Mouse (Mus musculus): ENCODE data around the gene Tmem258. TPM values are rescaled to one million over a fixed set of nuclear protein-coding genes. Genes with fewer than 3 reads are reported as not detected.

The Tmem258 gene
- total and polyA plus RNA-seq, 3 experiments, result 337 to 354 TPM; not detected in 1

- Histone ChIP-seq H3K27ac (ENCODE audit: control insufficient read depth, low read depth, low read length) (no peak overlapping the region), H3K9ac (ENCODE audit: control insufficient read depth, low read depth, low read length, poor library complexity, severe bottlenecking) (no peak overlapping the region), H3K4me3 (ENCODE audit: control insufficient read depth in 1 of 2, insufficient read depth in 1 of 2, low read depth in 2 of 2, low read length in 2 of 2) (no peak overlapping the region), H3K4me1 (ENCODE audit: control insufficient read depth in 1 of 2, insufficient read depth in 2 of 2, low read length in 2 of 2) (peaks cover 0 to 14% of the 10 kb centered on the region in 2 experiments; a peak in 2 of 4 replicates), H3K27me3 (ENCODE audit: control insufficient read depth in 1 of 2, insufficient read depth in 2 of 2, low read length in 2 of 2) (no peaks in the 10 kb centered on the region), H3K79me2 (ENCODE audit: control insufficient read depth, insufficient read depth, low read length, poor library complexity) (peaks cover 4% of the 10 kb centered on the region), H3K9me3 (replicated peaks; ENCODE audit: insufficient read depth, low read length) (no peaks in the 10 kb centered on the region), H3K36me3 (ENCODE audit: control insufficient read depth in 1 of 2, insufficient read depth in 2 of 2, low read length in 2 of 2) (peaks cover 4 to 6% of the 10 kb centered on the region in 2 experiments; a peak in 3 of 4 replicates)
- DNase-seq (ENCODE audit: low read depth, low spot score), result no peak
- TF ChIP-seq GABPA (IDR thresholded peaks at IDR 0.05; ENCODE audit: low read depth, low read length), result no peak
- no peak for TF ChIP-seq NRF1 (IDR thresholded peaks at IDR 0.05; ENCODE audit: insufficient read depth, low read depth, low read length, poor library complexity, severe bottlenecking)
- TF ChIP-seq MXI1 (IDR thresholded peaks at IDR 0.05; ENCODE audit: low read depth, low read length), result no peak
- no peak for TF ChIP-seq NELFE (IDR thresholded peaks at IDR 0.05; ENCODE audit: low read depth, low read length)
- no peak for TF ChIP-seq MYB (IDR thresholded peaks at IDR 0.05; ENCODE audit: low read depth, low read length)
- no peak for TF ChIP-seq ELF1 (IDR thresholded peaks at IDR 0.05; ENCODE audit: low read depth, low read length)
- TF ChIP-seq TAL1 (IDR thresholded peaks at IDR 0.05; ENCODE audit: low read length), result no peak
- no peak for TF ChIP-seq MAFK (IDR thresholded peaks at IDR 0.05; ENCODE audit: borderline replicate concordance, low read depth, low read length)
- TF ChIP-seq POLR2AphosphoS2 (IDR thresholded peaks at IDR 0.05; ENCODE audit: low read length), result no peak
- TF ChIP-seq CHD2 (IDR thresholded peaks at IDR 0.05; ENCODE audit: low read length), result no peak
- TF ChIP-seq HCFC1 (IDR thresholded peaks at IDR 0.05; ENCODE audit: low read depth, low read length), result no peak
- no peak for TF ChIP-seq TBP (IDR thresholded peaks at IDR 0.05; ENCODE audit: low read depth, low read length)
- TF ChIP-seq ETS1 (IDR thresholded peaks at IDR 0.05; ENCODE audit: low read depth, low read length), result no peak
- no peak for TF ChIP-seq MEF2A (IDR thresholded peaks at IDR 0.05; ENCODE audit: extremely low read depth, insufficient replicate concordance, low read depth, low read length, poor library complexity, severe bottlenecking)
- TF ChIP-seq RAD21 (IDR thresholded peaks at IDR 0.05; ENCODE audit: low read depth, low read length), result no peak
- TF ChIP-seq EP300 (IDR thresholded peaks at IDR 0.05; ENCODE audit: low read depth in 1 of 2, low read length in 2 of 2), result no peak
- TF ChIP-seq KAT2A (conservative IDR thresholded peaks at IDR 0.05; ENCODE audit: low read depth, low read length), result no peak
- TF ChIP-seq MYC (IDR thresholded peaks at IDR 0.05; ENCODE audit: low read depth, low read length), result no peak
These were observed 14.8 kb upstream of the Tmem258 start for GRCm38 (mm10) chr19:10189022-10189421.

- Histone ChIP-seq H3K36me3 (ENCODE audit: control insufficient read depth in 1 of 2, insufficient read depth in 2 of 2, low read length in 2 of 2) (peaks cover 4% of the 10 kb centered on the region in 2 experiments; a peak in 3 of 4 replicates), H3K79me2 (ENCODE audit: control insufficient read depth, insufficient read depth, low read length, poor library complexity) (no peaks in the 10 kb centered on the region), H3K4me3 (ENCODE audit: control insufficient read depth in 1 of 2, insufficient read depth in 1 of 2, low read depth in 2 of 2, low read length in 2 of 2) (no peak overlapping the region), H3K9me3 (replicated peaks; ENCODE audit: insufficient read depth, low read length) (no peaks in the 10 kb centered on the region), H3K9ac (ENCODE audit: control insufficient read depth, low read depth, low read length, poor library complexity, severe bottlenecking) (no peak overlapping the region), H3K27ac (ENCODE audit: control insufficient read depth, low read depth, low read length) (no peak overlapping the region), H3K27me3 (ENCODE audit: control insufficient read depth in 1 of 2, insufficient read depth in 2 of 2, low read length in 2 of 2) (no peaks in the 10 kb centered on the region), H3K4me1 (ENCODE audit: control insufficient read depth in 1 of 2, insufficient read depth in 2 of 2, low read length in 2 of 2) (peaks cover 0 to 8% of the 10 kb centered on the region in 2 experiments; a peak in 2 of 4 replicates)
- DNase-seq (ENCODE audit: low read depth, low spot score), result no peak
- TF ChIP-seq HCFC1 (IDR thresholded peaks at IDR 0.05; ENCODE audit: low read depth, low read length), result no peak
- TF ChIP-seq TAL1 (IDR thresholded peaks at IDR 0.05; ENCODE audit: low read length), result no peak
- no peak for TF ChIP-seq USF2 (IDR thresholded peaks at IDR 0.05; ENCODE audit: borderline replicate concordance in 1 of 2, insufficient read depth in 1 of 2, low read depth in 1 of 2, low read length in 2 of 2)
- TF ChIP-seq ELF1 (IDR thresholded peaks at IDR 0.05; ENCODE audit: low read depth, low read length), result no peak
- no peak for TF ChIP-seq EP300 (IDR thresholded peaks at IDR 0.05; ENCODE audit: low read depth in 1 of 2, low read length in 2 of 2)
- TF ChIP-seq CHD2 (IDR thresholded peaks at IDR 0.05; ENCODE audit: low read length), result no peak
- no peak for TF ChIP-seq MXI1 (IDR thresholded peaks at IDR 0.05; ENCODE audit: low read depth, low read length)
- no peak for TF ChIP-seq JUND (IDR thresholded peaks at IDR 0.05; ENCODE audit: low read depth, low read length)
These were observed 13.9 kb upstream of the Tmem258 start for GRCm38 (mm10) chr19:10189940-10190339.
